Mouse (Mus musculus) hindbrain, embryonic 15.5 days (tissue): ENCODE measurements around the gene Brwd3. TPM values are rescaled to one million over a fixed set of nuclear protein-coding genes. Genes with fewer than 3 reads are reported as not detected.

Experiments used
- ATAC-seq: fragments of 200-750 bp; cut with Nextera tagmentation; 2 replicates; pipeline ENCODE4 v1.8.0; 2017; ENCODE audit warnings: low read depth, moderate number of reproducible peaks, moderate TSS enrichment; ENCODE audit not compliant: low FRiP score
- H3K27ac ChIP-seq: fragments of 300-500 bp; sonication (generic); replicated peaks from 2 replicates; pipeline ENCODE4 v1.5.1; 2015; ENCODE audit warnings: mild to moderate bottlenecking, inconsistent platforms
- H3K27me3 ChIP-seq: fragments of 300-500 bp; sonication (generic); 2 replicates; pipeline ENCODE4 v1.6.1; 2015; ENCODE audit warnings: control low read depth, inconsistent platforms
- H3K36me3 ChIP-seq: fragments of 300-500 bp; sonication (generic); 2 replicates; pipeline ENCODE4 v1.6.1; 2015; ENCODE audit warnings: control low read depth, inconsistent platforms
- H3K4me1 ChIP-seq: fragments of 300-500 bp; sonication (generic); replicated peaks from 2 replicates; pipeline ENCODE4 v1.6.1; 2015; ENCODE audit warnings: control low read depth, inconsistent platforms
- H3K4me2 ChIP-seq: fragments of 300-500 bp; sonication (generic); 2 replicates; pipeline ENCODE4 v1.6.1; 2015; ENCODE audit warnings: moderate library complexity, mild to moderate bottlenecking, inconsistent platforms
- H3K4me3 ChIP-seq: fragments of 300-500 bp; sonication (generic); 2 replicates; pipeline ENCODE4 v1.5.1; 2015; ENCODE audit warnings: mild to moderate bottlenecking, inconsistent platforms
- H3K9ac ChIP-seq: fragments of 300-500 bp; sonication (generic); 2 replicates; pipeline ENCODE4 v1.6.1; 2015; ENCODE audit warnings: inconsistent platforms
- H3K9me3 ChIP-seq: fragments of 300-500 bp; sonication (generic); 2 replicates; pipeline ENCODE4 v1.6.1; 2016; ENCODE audit warnings: control low read depth, inconsistent platforms
- WGBS: fragments of 180-500 bp; shearing (Covaris S2); methylation state at CpG from one replicate; pipeline ENCODE4 v1.1.7; 2015; 5-methylcytosine and 5-hydroxymethylcytosine counted together
- polyA plus RNA-seq: library from polyadenylated mRNA; unstranded; fragments of >200 nt; fragmentation: Nextera tagmentation; extraction: Ambion mirVana; gene quantifications from 2 replicates; pipeline ENCODE4 v1.2.1, GENCODE M21; 2015

Gene Brwd3
- 2.2 and 2.6 TPM in 2 replicates for polyA plus RNA-seq

GRCm38 (mm10) chrX:108834090-108834774 lies at the start of gene Brwd3:
Brwd3 (minus strand) TSS chrX:108834372.
- Histone ChIP-seq H3K9me3 (no peaks in the 10 kb centered on the region), H3K27ac (peak within 1 kb of the TSS; percentile 85), H3K4me2 (peak within 1 kb of the TSS; percentile 57), H3K27me3 (no peaks in the 10 kb centered on the region), H3K36me3 (no peaks in the 10 kb centered on the region), H3K4me1 (no peaks in the 10 kb centered on the region), H3K9ac (peak within 1 kb of the TSS; percentile 58), H3K4me3 (peak within 1 kb of the TSS; percentile 59)
- peak; percentile 96 for ATAC-seq
- 19% methylated on average over 37 of the region's 39 CpGs for WGBS

GRCm38 (mm10) chrX:108862632-108863031 lies 28.5 kb upstream of the Brwd3 start:
- no peak for ATAC-seq
- Histone ChIP-seq H3K9ac (no peak overlapping the region), H3K36me3 (no peaks in the 10 kb centered on the region), H3K27me3 (no peaks in the 10 kb centered on the region), H3K27ac (no peak overlapping the region), H3K4me3 (no peak overlapping the region), H3K9me3 (no peaks in the 10 kb centered on the region), H3K4me1 (no peaks in the 10 kb centered on the region), H3K4me2 (no peak overlapping the region)
- 84% methylated on average over 4 of the region's 4 CpGs for WGBS

- no peak overlapping the region for H3K4me3 ChIP-seq
These were observed 8.5 kb upstream of the Brwd3 start for GRCm38 (mm10) chrX:108842705-108843104.

GRCm38 (mm10) chrX:108836416-108836815 lies 2.2 kb upstream of the Brwd3 start:
- no peaks in the 10 kb centered on the region for H3K9me3 ChIP-seq
- no peak overlapping the region for H3K4me3 ChIP-seq
- WGBS = 96% methylated on average over 2 of the region's 2 CpGs
- H3K36me3 ChIP-seq = no peaks in the 10 kb centered on the region
- no peak overlapping the region for H3K4me2 ChIP-seq
- no peak for ATAC-seq
- H3K27ac ChIP-seq = no peak overlapping the region
- H3K9ac ChIP-seq = no peak overlapping the region
- no peaks in the 10 kb centered on the region for H3K27me3 ChIP-seq
- H3K4me1 ChIP-seq = no peaks in the 10 kb centered on the region

More at GRCm38 (mm10) chrX:108842705-108843104, 8.5 kb upstream of the Brwd3 start:
- H3K36me3 ChIP-seq = no peaks in the 10 kb centered on the region
- H3K4me1 ChIP-seq = no peaks in the 10 kb centered on the region
- H3K27me3 ChIP-seq = no peaks in the 10 kb centered on the region
- H3K9ac ChIP-seq = no peak overlapping the region
- WGBS = 88% methylated on average over 2 of the region's 2 CpGs
- H3K4me2 ChIP-seq = no peak overlapping the region
- no peaks in the 10 kb centered on the region for H3K9me3 ChIP-seq
- no peak for ATAC-seq
- no peak overlapping the region for H3K27ac ChIP-seq

GRCm38 (mm10) chrX:108835233-108835632 lies 1.1 kb upstream of the Brwd3 start:
- H3K36me3 ChIP-seq = no peaks in the 10 kb centered on the region
- no peaks in the 10 kb centered on the region for H3K27me3 ChIP-seq
- H3K4me1 ChIP-seq = no peaks in the 10 kb centered on the region
- no peak for ATAC-seq
- H3K4me2 ChIP-seq = peak overlapping the region; percentile 50
- H3K4me3 ChIP-seq = peak overlapping the region; percentile 59
- WGBS = 74% methylated on average over 5 of the region's 5 CpGs
- H3K9ac ChIP-seq = no peak overlapping the region
- no peak overlapping the region for H3K27ac ChIP-seq
- no peaks in the 10 kb centered on the region for H3K9me3 ChIP-seq

GRCm38 (mm10) chrX:108833381-108834020 lies 671 bp downstream of the Brwd3 start:
- Histone ChIP-seq H3K27ac (peak overlapping the region; percentile 85), H3K4me1 (no peaks in the 10 kb centered on the region), H3K27me3 (no peaks in the 10 kb centered on the region), H3K4me2 (peak overlapping the region; percentile 57), H3K36me3 (no peaks in the 10 kb centered on the region), H3K9me3 (no peaks in the 10 kb centered on the region), H3K4me3 (peak overlapping the region; percentile 59), H3K9ac (peak overlapping the region; percentile 58)
- 16% methylated on average over 20 of the region's 21 CpGs for WGBS
- peak; percentile 70 for ATAC-seq

- no peaks in the 10 kb centered on the region for H3K27me3 ChIP-seq
- H3K4me2 ChIP-seq = peak overlapping the region; percentile 57
- H3K9ac ChIP-seq = peak overlapping the region; percentile 58
- peak overlapping the region; percentile 85 for H3K27ac ChIP-seq
- H3K4me3 ChIP-seq = peak overlapping the region; percentile 59
- no peaks in the 10 kb centered on the region for H3K4me1 ChIP-seq
- H3K9me3 ChIP-seq = no peaks in the 10 kb centered on the region
- ATAC-seq = peak; percentile 83
- no peaks in the 10 kb centered on the region for H3K36me3 ChIP-seq
- 14% methylated on average over 13 of the region's 13 CpGs for WGBS
These were observed 1.4 kb downstream of the Brwd3 start for GRCm38 (mm10) chrX:108832674-108833189.

- no peak overlapping the region for H3K27ac ChIP-seq
- no peaks in the 10 kb centered on the region for H3K27me3 ChIP-seq
- no peaks in the 10 kb centered on the region for H3K36me3 ChIP-seq
- H3K4me1 ChIP-seq = no peaks in the 10 kb centered on the region
- no peak for ATAC-seq
- no peaks in the 10 kb centered on the region for H3K9me3 ChIP-seq
- no peak overlapping the region for H3K9ac ChIP-seq
- H3K4me2 ChIP-seq = no peak overlapping the region
- H3K4me3 ChIP-seq = no peak overlapping the region
These were observed 2.9 kb downstream of the Brwd3 start for GRCm38 (mm10) chrX:108831231-108831630.

GRCm38 (mm10) chrX:108828111-108828510 lies 6.1 kb downstream of the Brwd3 start:
- no peak for ATAC-seq
- H3K9me3 ChIP-seq = no peaks in the 10 kb centered on the region
- 69% methylated on average over 2 of the region's 2 CpGs for WGBS
- H3K4me1 ChIP-seq = no peaks in the 10 kb centered on the region
- H3K36me3 ChIP-seq = no peaks in the 10 kb centered on the region
- H3K27ac ChIP-seq = no peak overlapping the region
- H3K4me2 ChIP-seq = no peak overlapping the region
- H3K9ac ChIP-seq = no peak overlapping the region
- H3K27me3 ChIP-seq = no peaks in the 10 kb centered on the region
- H3K4me3 ChIP-seq = no peak overlapping the region

- Histone ChIP-seq H3K36me3 (no peaks in the 10 kb centered on the region), H3K27me3 (no peaks in the 10 kb centered on the region), H3K9ac (no peak overlapping the region), H3K4me1 (no peaks in the 10 kb centered on the region), H3K9me3 (no peaks in the 10 kb centered on the region), H3K4me3 (no peak overlapping the region), H3K27ac (no peak overlapping the region), H3K4me2 (no peak overlapping the region)
- WGBS = 81% methylated on average over 3 of the region's 3 CpGs
- no peak for ATAC-seq
These were observed 36.9 kb downstream of the Brwd3 start for GRCm38 (mm10) chrX:108797268-108797667.

- Histone ChIP-seq H3K27ac (no peak overlapping the region), H3K27me3 (no peaks in the 10 kb centered on the region), H3K4me3 (no peak overlapping the region), H3K4me1 (no peaks in the 10 kb centered on the region), H3K36me3 (no peaks in the 10 kb centered on the region), H3K4me2 (no peak overlapping the region), H3K9me3 (no peaks in the 10 kb centered on the region), H3K9ac (no peak overlapping the region)
- ATAC-seq = no peak
- WGBS = 94% methylated on average over 4 of the region's 4 CpGs
These were observed 50.4 kb downstream of the Brwd3 start for GRCm38 (mm10) chrX:108783724-108784123.

GRCm38 (mm10) chrX:108731755-108732154 lies 102.4 kb downstream of the Brwd3 start:
- no peak overlapping the region for H3K4me2 ChIP-seq
- H3K27me3 ChIP-seq = no peaks in the 10 kb centered on the region
- no peak overlapping the region for H3K27ac ChIP-seq
- no peak overlapping the region for H3K4me3 ChIP-seq
- H3K9me3 ChIP-seq = no peaks in the 10 kb centered on the region
- no peaks in the 10 kb centered on the region for H3K36me3 ChIP-seq
- no peak overlapping the region for H3K9ac ChIP-seq
- no peaks in the 10 kb centered on the region for H3K4me1 ChIP-seq
- no peak for ATAC-seq
